Mouse (Mus musculus) testis, adult 2 months (tissue): ENCODE data around the gene Ngly1.

Experiments used
- CTCF ChIP-seq: fragments of 200-500 bp; IDR thresholded peaks from 2 replicates; pipeline ENCODE4 v1.5.1; 2012; ENCODE audit warnings: low read depth, mild to moderate bottlenecking, inconsistent platforms, low read length, moderate library complexity; ENCODE audit not compliant: control insufficient read depth, insufficient read depth, insufficient replicate concordance
- POLR2A ChIP-seq: fragments of 200-500 bp; IDR thresholded peaks from 2 replicates; pipeline ENCODE4 v1.6.1; 2012; ENCODE audit warnings: low read depth, mild to moderate bottlenecking, inconsistent platforms, low read length, moderate library complexity; ENCODE audit not compliant: control insufficient read depth

GRCm38 (mm10) chr14:16314842-16315241 is 65.8 kb downstream of the Ngly1 start:
- TF ChIP-seq POLR2A (no peak), CTCF (no peak)
